Mouse (Mus musculus) liver (tissue): Measurements from ENCODE around the gene Gm28048.
A peak's percentile ranks its signal among the peaks of the same experiment; 100 is the strongest.

Experiments used
- DNase-seq: peaks from one replicate; pipeline ENCODE4 v3.0.0-alpha.2; 2020; ENCODE audit warnings: mixed read lengths

Gene Gm28048

DNA sequence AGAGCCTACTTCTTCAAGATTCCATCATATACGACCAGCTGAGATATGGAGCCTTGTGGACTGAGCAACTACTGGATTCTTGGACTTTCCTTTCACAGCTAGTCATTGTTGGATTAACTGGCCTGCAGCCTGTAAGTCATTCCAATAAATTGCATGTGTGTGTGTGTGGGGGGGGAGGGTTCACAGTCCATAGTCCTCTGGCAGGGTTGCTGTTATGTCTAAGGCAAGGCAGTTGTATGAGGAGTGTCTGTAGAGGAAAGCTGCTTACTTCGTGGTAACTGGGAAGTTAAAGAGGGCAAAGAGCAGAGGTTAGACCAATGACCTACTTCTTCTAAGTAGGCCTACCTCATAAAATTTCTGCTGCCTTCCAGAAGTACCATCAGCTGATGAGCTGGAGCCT is 98.2 kb downstream of the Gm28048 start:
- no peak for DNase-seq

DNA sequence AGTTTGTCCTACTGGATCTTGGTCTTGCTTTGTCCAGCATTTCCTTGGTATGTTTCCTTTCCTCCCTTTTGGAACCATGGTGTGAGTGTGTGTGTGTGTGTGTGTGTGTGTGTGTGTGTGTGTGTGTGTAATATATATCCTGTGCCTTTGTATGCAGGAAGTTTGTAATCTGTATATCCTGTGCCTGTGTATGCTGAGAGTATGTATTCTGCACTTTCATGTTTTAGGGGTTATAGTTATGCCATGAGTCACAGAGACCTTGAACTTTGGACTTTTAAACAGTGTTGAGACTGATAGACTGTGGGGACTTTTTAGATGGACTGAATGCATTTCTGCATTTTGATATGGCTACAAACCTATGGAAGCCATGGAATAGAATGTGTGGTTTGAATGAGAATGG is 99.0 kb downstream of the Gm28048 start:
- no peak for DNase-seq

DNA sequence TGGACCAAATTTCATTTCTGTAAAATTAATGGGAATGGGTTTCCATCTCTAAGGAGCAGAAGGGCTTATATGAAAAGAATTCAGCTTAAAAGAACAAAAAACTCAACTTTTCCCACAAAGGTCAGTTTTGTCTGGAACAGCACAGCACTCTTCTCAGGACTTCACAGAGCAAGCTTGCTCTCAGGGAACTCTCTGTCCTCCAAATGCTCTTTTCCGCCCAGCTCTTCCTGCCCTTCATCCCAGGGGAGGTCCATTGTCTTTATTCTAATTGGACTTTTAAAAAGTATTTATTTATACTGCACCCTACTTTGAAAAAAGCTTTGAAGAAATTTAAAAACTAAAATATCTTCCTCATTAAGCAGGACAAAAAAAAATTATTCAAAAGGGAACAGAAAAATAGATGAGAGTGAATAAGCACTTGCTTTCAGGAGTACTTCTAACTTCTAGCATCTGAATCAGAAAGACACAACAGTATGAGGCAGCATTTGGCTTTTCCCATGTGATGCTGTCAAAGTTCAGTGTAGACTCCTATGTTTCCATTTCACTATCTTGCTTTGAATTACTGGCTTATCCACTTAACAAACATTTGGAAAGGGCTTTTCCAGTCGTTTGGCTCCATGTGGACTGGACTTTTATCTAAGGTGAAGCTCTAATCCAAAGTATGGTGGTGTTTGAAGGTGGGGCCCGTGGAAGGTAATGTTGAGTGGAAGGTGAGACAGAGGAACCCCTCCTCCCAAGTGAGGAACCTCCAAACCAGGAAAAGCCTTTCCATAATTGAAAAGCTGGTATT is 101.3 kb downstream of the Gm28048 start:
- DNase-seq, result no peak

DNA sequence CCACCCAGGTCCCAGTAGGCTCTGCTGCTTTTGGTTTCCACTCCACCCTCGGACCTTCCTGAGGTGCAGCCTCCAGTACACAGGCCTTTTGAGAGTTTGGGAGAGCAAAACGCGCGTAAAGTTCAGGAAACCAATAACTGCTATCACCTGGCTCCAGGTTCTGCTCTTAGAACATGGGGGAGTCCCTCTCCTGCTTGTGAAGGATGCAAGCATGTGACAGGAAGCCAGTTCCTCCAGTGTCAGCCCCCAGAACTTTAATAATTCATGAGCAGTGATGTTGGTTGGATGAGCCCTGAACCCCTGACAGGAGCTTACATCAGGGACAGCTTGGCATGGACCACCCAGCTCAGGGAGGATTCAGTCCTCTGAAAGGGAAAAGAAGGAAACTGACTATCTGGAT is 102.2 kb downstream of the Gm28048 start:
- DNase-seq, result no peak

DNA sequence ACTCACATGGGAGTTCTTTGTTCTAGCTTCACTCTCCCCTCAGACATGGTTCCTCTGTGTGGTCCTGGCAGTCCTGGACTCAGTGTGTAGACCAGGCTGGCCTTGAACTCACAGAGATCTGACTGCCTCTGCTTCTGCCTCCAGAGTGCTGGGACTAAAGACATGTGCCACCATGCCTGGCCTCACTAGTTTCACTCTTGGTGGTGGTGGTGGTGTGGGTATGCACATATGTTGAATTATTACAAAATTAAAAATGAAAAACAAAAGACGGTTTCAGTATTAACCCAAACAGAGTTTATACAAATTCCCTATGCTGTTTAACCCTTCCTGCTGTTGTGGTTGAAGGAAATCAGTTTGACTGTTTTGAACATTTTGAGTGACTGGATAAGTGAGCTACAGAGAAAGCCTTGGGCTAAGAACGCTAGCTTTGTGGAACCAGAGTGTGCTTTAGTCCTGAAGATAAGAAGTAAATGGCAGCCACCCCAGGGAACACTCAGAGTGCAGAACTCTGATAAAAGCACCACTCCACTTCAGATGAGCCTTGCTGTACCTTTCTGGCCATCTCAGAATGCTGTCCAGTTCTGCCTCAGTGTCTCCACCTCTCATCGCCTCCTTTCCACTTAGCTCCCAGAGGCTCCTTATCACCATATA is 105.1 kb downstream of the Gm28048 start:
- peak; percentile 49 for DNase-seq

DNA sequence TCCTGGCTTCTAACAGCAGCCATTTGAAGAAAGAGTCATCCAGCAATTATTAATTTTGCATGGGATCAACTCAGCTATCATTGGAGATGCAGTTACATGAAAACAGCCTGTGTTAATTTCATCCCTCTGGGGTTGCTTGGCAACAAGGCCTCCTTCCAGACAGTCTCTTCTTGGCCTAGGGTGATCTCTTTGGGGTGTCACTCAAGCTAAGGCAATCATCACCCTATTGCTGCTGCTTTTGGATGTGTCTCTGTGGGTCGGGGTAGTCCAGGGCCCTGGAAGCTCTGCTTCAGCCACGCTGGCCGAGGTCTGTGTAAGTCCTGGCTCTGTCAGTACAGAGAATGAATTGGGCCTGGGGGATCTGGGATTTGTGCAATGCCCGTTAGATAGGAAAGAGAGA is 106.6 kb downstream of the Gm28048 start:
- DNase-seq, result no peak

DNA sequence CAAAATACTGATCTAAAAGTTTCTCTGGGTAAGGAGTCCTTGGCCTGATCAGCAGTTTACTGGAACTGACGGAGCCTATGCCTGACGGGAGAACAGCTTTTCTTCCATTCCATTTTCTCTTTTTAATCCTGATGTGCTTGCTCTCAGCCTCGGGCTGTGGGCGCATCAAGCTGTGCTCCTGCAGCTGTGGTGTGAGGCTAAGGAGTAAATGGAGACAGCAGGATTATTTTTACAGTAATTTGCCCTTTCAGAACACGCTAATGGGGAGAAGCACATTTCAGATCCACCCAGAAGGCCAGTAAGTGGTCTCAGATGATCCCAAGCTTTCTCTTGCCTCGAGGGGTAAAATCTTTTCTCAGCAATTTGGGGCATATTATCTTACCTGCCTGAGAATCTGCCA is 107.1 kb downstream of the Gm28048 start:
- DNase-seq, result no peak

DNA sequence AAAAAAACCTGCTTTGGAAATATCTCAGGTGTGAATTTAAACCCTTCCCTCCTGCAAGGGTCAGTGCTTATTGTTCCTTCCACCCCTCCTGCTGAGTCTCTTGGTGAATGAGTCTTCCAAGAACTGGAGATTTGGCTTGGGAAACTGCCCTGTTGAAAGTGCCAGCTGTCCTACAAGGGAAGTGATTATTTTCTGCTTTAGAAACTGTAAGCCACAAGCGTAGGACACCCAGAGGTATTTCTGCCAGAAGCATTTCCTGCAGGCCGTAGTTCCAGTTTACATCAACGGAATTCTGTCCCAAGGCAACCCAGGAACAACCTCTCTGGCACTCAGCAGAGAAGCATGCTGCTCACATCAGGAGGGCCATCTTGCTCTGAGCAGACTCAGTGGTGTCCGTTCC is 108.5 kb downstream of the Gm28048 start:
- DNase-seq, result no peak

DNA sequence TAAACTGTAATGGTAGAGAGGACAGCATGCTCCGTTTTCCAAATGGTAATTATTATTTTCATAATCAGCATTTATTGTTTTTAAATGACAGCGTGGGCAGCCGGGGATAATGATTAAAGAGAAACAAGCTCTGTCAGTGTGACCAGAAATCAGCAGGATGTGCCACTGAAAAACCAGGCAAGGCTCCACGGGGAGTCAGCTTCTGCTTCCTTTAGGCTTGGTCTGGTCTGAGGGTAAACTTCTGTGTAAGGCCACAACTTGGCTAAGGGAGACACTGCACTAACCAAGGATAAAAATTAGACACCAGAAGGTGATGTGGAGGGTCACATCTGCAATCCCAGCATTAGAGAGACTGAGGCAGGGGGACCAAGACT is 109.6 kb downstream of the Gm28048 start:
- DNase-seq, result no peak

DNA sequence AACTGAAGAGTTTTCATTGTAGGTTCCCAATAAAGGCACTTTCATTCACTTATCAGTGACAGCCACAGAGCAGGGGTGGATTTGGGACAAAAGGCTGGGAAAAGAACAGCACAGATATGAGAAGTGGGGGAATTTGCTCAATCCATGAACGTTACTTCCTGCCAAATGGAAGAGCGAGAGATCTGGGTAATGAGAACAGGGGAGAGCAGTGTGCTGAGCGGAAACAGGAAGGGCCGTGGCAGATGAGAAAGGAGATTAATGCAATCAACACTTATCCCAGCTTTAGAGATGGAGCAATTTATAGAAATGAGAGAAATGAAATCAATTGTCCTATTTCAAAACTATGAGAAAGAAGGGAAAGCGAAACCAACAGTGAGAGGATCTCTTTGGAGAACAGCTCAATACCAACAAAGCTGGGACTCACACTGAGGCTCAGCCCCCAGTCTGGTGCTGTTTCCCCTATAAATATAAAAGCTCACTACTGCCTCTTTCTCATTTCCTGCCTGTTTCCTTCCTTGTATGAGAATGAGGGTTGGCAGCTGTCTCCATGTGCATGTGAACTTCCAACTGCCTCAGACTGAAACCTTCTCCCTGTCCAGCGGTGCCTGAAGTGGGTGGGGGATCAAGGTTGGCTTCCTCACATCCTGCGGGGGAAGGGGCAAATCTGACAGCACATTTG is 110.1 kb downstream of the Gm28048 start:
- DNase-seq, result no peak

DNA sequence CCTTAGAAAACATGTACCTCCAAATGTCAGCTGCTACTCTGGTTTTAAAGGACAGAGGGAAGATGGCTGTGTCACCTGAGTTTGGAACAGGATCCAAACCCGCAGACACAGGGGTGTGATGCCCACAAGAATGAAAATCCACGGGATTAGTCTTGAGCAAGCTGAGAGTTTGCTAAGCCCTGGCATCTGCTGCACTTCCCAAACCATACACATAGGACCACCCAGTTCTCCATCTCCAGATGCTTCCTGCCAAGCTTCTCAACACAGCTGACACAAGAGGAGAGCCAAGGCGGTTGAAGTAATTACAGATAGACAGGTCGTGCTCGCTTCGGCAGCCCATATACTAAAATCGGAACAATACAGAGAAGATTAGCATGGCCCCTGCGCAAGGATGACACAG is 113.3 kb downstream of the Gm28048 start:
- no peak for DNase-seq

DNA sequence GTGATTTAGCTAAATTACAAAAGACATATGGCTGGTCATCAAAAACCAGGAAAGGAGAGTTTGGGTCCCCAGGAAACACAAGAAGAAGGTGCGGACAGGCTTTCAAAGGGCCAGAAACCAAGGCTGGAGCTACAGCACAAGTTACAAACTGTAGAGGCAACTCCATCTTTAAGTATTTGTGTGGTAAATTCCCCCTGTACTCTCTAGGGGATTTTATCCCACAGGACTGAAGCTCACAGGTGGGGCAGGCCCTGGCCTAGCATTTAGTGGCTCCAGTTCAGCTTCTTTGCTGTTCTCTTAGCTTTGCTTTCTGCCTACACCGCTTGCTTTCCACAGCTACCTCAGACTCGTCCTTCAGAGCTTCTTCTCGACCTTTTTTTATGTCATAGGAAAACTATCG is 114.2 kb downstream of the Gm28048 start:
- DNase-seq, result no peak

DNA sequence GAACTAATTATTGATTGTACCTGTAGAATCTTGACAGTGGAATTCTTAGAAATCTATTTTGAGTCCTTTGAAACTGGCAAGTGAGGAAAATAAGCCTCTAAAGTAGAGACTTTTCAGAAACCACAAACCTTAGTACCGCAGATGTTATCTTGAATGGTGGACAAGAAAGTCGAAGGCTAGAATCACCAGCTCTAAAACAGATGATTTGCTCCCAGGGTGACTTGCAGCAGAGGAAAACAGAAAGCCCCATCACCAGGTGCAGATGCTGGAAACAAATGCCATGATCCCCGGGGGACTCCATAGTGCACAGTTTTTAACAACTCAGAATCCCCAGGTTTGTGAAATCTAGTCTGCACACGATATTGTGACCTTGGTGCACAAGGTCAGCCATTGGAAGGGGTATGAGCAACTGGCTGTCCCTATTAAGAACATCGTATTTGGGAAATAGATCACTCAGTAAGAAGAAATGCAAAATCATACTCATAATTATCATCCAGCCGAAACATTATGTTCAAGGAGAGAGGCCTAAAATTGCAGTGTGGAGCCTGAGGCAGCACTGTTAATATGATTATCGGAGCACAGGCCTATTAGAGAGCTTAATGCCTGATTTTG is 116.1 kb downstream of the Gm28048 start:
- no peak for DNase-seq

DNA sequence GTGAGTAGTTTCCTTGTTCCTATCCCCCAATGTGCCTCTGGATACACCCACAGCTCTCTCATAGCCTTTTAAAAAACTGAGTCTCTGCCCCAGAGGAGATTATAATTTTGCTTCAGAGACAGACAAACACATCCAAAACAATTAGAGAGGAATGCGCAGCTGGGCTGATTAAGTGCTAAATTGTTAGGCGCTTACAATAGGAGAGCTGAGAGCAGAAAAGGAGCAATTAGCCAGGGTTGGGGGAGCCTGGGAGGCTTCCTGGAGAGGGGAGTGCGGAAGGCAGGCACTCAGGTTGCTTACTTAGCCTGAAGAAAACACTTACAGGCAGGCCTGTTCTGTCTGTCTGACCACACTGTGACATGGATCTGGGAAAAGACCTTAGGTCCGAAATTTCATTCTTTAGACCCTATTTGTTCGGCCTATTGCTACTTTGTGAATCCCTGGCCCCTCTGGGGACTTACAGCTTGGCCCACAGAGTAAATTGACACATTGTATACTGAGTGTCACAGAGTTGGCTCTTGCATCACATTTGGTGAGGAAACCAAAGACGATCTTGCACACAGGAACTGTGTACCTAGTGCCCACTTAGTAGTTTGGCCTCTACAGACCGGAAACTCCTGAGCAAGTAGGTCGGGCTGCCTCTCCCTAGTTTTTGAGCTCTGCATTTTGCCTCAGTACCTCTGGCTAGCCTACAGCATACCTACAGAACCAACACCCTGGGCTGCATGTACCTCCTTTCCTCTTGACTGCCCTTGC is 117.4 kb downstream of the Gm28048 start:
- no peak for DNase-seq

DNA sequence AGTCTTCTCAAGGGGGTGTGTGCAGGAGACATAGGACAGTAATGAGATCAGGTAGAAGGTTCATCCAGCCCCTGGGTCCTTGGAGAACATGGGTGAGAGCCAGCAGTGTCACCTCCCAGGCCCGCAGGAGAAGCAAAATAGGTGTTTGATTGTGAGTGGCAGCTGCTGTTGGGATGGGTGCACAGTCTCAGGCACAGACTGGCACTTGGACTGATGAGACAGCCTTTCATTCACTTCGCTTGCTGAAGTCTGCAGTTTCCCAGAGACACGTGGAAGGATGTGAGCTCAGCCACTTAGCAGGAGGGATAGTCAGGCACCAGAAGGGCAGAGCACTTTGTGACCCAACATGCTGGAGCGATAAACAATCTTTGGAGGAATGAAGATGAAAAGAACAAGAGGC is 118.3 kb downstream of the Gm28048 start:
- DNase-seq, result no peak

DNA sequence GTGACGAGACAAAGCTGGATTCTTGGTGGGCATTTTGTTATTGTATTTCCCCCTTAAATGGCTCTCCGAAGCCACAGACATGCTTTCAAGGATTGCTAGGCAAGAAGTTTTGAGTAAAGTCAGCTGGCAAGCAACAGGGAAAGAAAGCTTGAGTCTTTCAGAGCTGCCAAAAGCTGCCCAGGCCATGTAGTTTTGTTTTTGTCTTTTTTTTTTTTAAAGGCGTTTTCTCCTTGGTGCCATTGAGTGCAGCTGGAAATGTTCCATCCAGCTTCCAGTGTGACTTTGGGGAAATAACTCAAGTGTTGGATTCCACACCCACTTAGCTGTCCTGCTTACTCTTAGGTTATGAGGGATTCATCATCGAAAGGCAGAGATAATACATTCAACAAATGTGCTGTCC is 120.6 kb downstream of the Gm28048 start:
- DNase-seq, result no peak

DNA sequence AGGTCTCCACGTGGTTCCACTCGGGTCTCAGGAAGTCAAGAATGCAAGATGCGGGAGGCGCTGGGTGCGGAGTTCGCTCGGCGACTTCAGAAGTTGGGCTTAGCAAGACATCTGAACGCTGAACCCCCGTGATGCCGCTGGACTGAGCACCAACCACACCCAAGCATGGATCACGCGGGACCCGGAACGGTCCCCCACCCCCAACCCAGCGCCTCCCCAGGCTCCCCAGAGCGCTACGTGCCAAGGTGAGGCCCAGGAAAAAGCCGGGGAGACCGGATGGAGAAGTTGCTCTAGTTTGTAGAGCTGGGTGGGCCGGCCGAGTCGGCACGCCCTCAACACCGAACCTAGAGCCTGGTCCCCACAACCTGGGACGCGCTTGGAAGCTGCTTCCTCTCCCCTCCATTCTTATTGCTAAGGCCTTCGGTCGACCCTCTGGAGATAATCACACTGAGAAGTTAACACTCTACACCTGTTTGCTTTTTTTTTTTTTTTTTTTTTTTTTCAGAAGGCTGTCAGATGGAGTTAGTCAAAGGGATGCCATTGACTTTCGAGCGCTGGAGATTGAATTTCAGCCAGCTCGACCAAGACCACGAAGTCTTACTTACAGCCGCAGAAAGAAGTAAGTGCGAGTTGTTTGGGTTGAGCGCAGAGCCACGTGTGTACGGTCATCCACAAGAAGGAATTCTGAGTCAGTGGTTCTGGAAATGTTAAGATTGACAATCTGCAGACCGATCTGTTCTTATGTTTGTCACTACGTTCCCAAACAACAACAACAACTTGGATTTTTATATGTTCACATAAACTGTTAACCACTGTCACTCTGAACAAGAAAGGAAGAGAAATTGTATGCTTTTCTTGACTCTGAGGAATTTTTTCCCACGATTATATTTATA is 121.3 kb downstream of the Gm28048 start, which contains the start of gene B3gnt2:
Gene B3gnt2, minus strand, starts transcription at position 627 of the 893 bp plus-strand sequence.
- DNase-seq, result peak; percentile 57

DNA sequence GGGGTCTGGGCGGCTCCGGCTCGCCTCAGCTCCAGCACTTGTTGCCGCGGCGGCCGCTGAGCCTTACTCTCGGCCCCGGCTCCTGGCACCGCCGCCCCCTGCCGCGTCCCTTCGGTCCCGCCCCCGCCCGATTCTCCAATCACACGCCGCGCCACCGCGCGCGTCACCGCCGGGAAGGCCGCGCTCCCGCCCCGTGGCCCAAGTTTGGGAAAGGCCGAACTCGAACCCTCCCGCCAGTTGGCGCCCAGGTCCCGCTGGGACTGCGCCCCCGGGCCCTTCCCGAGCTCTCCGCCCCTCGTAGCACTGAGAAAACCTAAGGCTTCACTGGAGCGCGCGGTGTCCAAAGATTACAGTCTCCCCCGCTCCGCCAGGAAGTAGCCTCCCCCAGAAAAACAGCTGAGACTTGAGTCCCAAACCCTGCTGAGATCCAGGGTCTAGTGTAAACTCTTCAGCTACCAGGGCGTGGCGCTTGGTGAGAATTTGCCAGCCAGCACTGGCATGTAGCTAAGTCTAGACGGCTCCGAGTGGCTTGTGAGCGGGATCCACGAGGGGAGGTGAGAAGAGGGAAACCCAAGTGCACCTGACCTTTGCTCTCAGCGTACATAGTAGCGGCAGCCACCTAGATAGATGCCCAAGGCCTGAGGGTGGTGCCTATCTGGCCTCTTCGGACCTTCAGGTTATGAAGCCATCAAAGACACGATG is 122.1 kb downstream of the Gm28048 start:
- peak; percentile 91 for DNase-seq

DNA sequence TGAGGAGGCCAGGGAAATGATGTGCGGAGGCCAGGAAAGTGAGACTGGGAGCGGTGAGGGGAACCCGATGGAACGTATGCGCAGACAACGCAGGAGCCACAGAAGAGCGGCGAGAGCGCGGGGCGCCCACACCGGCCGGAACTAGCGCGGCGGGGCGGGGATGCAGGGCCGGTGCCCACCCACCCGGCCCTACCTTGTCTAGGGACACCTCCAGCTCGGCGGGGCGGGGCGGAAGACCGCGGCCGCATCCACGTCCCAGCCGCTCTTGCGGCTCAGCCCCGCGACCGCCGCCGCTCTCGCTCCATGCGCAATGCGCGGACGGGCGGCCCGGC is 122.6 kb downstream of the Gm28048 start:
- DNase-seq, result no peak

DNA sequence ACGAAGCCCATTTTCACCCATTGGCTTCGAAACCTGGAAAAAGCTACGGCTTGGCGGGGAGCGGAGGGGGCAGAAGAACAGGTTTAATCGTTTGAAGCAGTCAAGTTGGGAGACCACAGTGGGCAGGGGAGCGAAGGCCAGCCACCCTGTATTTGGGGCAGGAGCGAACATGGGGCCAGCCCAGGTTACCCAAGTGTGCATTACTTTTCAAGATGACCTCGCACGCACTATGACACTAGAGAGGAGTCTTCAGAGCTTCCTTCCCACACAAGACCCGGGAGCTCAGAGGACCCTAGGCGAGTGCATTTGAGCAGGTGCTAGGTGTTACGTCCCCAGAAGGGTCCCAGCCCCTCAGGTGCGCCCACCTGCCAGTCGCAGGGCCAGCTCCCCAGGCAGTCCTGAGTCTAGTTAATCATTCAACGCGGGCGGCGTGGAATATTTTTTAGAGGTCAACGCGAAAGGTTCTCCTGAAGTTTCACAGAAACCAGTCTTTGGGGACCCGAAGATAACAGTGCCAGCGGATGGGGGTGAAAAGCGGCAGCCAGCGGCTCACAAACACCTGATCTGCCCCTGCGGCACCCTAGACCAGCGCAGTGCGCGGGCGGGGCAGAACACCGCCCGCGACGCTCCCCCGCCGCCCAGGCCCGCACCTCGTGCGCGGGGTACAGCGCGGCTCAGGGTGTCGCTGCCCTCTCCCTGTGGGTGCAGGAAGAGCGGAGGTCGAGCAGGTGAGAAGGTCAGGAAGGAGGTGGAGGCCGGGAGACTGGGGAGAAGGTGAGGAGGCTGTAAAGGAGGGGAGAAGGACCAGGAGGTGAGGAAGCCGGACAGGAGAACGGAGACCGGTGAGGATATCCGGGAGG is 123.2 kb downstream of the Gm28048 start:
- DNase-seq, result peak; percentile 40
